Mouse (Mus musculus): ENCODE measurements at regions not wholly inside any gene's neighbourhood (a gene's known extent, or its start where the extent isn't known, plus 50 kb on each side); places are given as distances from the start of the nearest gene placed in this dataset.

DNA sequence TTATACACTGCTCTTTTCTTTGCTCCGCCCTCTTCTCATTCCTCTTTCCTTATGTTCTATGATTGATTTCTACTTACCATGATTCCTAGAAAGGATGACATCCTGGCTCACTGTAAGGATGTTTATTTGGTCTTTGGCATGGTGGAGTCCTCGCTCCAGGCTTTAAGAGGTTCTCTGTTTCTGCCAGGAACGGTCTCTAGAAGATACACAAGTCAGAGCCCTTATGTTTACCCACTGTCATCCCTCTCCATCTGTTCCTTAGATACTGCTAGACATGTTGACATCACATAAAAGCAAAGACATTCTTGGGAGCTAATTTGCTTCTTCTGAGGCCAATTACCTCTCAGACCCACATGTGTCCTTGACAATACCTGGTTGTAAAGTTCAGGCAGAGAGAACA is 552.9 kb downstream of the Gm16223 start:
- ATAC-seq (replicated peaks; ENCODE audit: poor library complexity): no peak

DNA sequence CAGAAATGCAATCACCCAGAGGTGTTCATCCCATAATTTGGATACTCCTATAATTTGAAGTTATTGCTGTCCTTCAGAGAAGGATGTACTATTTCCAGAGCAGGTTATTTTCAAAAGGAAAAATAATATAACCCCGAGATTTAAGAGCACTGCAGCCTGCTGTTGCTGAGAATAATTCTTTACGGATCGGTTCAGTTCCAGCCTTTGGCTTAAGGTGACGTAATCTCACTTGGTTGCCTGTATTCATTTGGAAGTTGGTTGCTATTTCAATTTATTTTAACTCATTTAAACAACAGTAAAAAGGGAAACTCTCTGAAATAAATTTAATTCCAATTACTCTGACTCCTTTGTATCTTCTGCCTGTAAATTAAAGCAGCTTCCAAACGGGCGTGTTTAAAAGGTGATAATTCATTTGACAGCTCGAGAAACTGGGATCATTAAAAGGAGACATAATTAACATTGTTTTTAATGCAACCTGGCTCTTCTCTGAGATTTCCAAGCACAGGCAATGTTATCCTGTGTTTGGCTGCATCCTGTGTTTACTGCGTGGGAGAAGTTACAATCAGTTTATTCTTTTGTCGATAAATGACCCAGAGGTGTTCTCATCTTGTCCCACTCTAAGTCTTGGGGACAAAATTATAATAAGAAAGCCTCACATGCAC is 568.5 kb downstream of the Gm16223 start:
- no peak for ATAC-seq (replicated peaks; ENCODE audit: poor library complexity)

DNA sequence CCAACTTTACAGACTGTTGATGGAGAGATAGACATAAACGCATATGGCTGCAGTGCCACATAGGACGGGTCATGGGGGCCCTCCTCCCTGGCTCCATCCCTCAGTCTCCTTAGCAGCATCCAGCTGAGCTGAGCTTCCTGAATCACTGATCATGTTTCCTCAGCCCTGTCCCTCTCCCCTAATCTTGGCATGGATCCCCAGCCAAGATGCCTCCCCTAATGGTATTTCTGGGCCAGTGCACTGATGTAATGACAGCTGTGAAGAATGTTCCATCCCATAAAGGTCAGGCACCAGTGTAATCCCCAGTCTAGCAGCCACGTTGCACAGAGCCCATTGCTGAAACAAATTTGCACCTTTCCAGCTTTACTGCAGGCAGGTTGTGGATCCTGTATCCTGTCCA is 576.5 kb upstream of the Cpeb2 start:
- ATAC-seq (replicated peaks; ENCODE audit: poor library complexity): no peak

DNA sequence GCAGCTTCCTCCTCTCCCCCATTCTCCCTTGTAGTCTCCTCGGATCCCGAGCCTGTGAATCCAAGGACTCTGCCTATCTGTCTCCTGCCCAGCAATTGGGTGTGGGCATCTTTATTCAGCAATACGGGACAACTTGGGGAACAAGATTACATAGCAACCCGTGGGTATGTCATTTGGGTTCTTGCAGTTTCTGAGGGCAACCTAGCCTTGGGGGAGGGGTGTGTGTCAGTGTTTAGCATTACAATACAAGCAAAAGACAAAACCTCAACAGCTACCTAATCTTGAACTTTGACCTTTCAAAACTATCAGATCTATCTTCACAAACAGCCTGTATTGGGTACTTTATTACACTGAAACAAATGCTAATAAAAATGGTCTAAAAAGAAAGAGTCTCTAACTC is 573.0 kb upstream of the Cpeb2 start:
- no peak for ATAC-seq (replicated peaks; ENCODE audit: poor library complexity)

DNA sequence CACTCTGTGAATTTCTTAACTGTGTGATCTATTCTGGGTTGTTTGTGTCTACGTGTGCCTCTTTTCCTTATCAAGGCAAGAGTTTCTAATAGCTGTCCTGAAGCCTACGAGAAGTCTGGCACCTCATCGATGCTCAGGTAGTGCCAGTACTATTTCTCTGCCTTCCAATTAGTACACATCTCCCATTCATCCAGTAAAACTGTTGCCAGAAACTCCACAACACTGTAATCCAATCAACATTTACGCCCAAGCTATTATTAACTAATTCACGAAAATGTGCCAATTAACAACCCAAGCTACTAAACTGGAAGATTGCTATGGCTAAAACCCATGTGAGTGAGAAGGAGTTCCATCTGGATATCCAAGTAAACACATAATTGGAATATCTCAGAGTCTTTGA is 553.4 kb upstream of the Cpeb2 start:
- no peak for ATAC-seq (replicated peaks; ENCODE audit: poor library complexity)

DNA sequence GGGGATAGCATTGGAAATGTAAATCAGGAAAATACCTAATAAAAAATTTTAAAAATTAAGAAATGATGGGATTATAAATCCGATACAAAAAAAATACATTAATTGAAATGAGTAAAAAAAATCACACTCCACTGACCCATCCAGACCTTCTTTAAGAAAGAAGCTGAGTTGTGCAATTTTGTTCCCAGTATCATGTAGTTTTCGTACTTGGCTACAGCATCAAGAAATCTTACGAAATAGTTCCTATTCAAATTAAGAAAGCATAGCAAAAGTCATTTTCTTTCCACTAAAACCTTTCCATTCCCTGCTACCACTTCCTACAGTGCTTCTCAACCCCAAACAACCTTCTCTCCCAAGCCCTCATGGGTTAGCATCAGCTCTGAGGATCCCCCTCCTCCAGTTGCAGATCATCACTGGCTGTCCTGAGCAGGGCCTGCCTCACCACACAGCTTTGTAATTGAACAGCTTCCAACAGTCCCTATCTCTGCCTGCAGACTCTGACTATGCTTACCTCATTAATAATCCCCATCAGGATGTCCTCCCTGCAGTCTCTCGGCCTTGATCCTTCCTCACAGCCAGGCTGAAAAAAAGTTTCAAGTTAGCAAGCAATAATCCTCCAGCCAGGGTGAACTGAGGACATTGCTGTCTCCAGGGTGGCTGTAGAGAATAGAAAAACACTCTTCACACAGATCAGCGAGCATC is 547.5 kb upstream of the Cpeb2 start:
- ATAC-seq (replicated peaks; ENCODE audit: poor library complexity): no peak

DNA sequence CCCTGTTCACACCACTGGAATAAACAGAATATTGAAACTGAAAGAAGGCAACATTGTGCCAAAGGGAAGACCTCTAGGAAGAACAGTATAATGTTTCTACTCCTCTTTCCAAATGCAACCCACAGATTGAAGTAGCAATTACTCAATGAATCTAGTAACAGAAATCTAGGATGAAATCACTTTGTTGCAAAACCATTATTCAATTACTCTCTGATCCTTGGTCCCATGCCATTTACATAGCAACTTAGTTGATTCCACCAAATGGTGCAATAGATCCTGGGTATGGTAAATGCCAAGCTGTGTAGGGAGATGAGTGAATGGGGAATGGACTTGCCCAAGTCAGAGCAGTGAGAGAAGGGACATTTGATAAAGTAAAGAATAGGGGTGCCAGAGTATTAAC is 545.8 kb upstream of the Cpeb2 start:
- no peak for ATAC-seq (replicated peaks; ENCODE audit: poor library complexity)
